Mouse (Mus musculus): ENCODE measurements around the gene Rtn1.

Rtn1 gene

GRCm38 (mm10) chr12:72366104-72366437 lies 42.8 kb downstream of the Rtn1 start:
- 0 out of 2 replicates have a peak, but pooled peaks cover 3% of the 10 kb centered on the region for H3K27me3 ChIP-seq (ENCODE audit: insufficient read depth, low read length)
- peaks cover 13% of the 10 kb centered on the region; the same call in 1 of the 2 replicates for H3K4me1 ChIP-seq (replicated peaks; ENCODE audit: low read depth, low read length)
- TF ChIP-seq CTCF (conservative IDR thresholded peaks at IDR 0.05; ENCODE audit: low read length) (no peak), NANOG (IDR thresholded peaks at IDR 0.05; ENCODE audit: borderline replicate concordance, low read length) (no peak)
- no peak overlapping the region for H3K4me3 ChIP-seq (replicated peaks; ENCODE audit: low read length)
- no peaks in the 10 kb centered on the region for H3K36me3 ChIP-seq (ENCODE audit: insufficient read depth, low read length)
- H3K9me3 ChIP-seq (ENCODE audit: low read length), result no peaks in the 10 kb centered on the region

GRCm38 (mm10) chr12:72365231-72366103 lies 43.4 kb downstream of the Rtn1 start:
- no peak for TF ChIP-seq POU5F1 (IDR thresholded peaks at IDR 0.05; ENCODE audit: borderline replicate concordance, low read length)
- TF ChIP-seq CTCF (conservative IDR thresholded peaks at IDR 0.05; ENCODE audit: low read length), result no peak
- TF ChIP-seq NANOG (IDR thresholded peaks at IDR 0.05; ENCODE audit: borderline replicate concordance, low read length), result no peak
- 0 out of 2 replicates have a peak, but pooled peaks cover 3% of the 10 kb centered on the region for H3K27me3 ChIP-seq (ENCODE audit: insufficient read depth, low read length)
- peaks cover 19% of the 10 kb centered on the region for H3K4me1 ChIP-seq (replicated peaks; ENCODE audit: low read depth, low read length)
- no peaks in the 10 kb centered on the region for H3K36me3 ChIP-seq (ENCODE audit: insufficient read depth, low read length)
- no peak overlapping the region for H3K4me3 ChIP-seq (replicated peaks; ENCODE audit: low read length)
- no peaks in the 10 kb centered on the region for H3K9me3 ChIP-seq (ENCODE audit: low read length)

GRCm38 (mm10) chr12:72364543-72364942 lies 44.3 kb downstream of the Rtn1 start:
- Histone ChIP-seq H3K9me3 (ENCODE audit: low read length) (no peaks in the 10 kb centered on the region), H3K4me1 (replicated peaks; ENCODE audit: low read depth, low read length) (peaks cover 23% of the 10 kb centered on the region), H3K27me3 (ENCODE audit: insufficient read depth, low read length) (0 out of 2 replicates have a peak, but pooled peaks cover 3% of the 10 kb centered on the region), H3K36me3 (ENCODE audit: insufficient read depth, low read length) (no peaks in the 10 kb centered on the region), H3K4me3 (replicated peaks; ENCODE audit: low read length) (no peak overlapping the region)
- TF ChIP-seq POU5F1 (IDR thresholded peaks at IDR 0.05; ENCODE audit: borderline replicate concordance, low read length), result no peak
- TF ChIP-seq NANOG (IDR thresholded peaks at IDR 0.05; ENCODE audit: borderline replicate concordance, low read length), result no peak
- no peak for TF ChIP-seq CTCF (conservative IDR thresholded peaks at IDR 0.05; ENCODE audit: low read length)

- Histone ChIP-seq H3K36me3 (ENCODE audit: insufficient read depth, low read length) (no peaks in the 10 kb centered on the region), H3K4me1 (replicated peaks; ENCODE audit: low read depth, low read length) (peaks cover 23% of the 10 kb centered on the region), H3K27me3 (ENCODE audit: insufficient read depth, low read length) (0 out of 2 replicates have a peak, but pooled peaks cover 3% of the 10 kb centered on the region), H3K4me3 (replicated peaks; ENCODE audit: low read length) (no peak overlapping the region), H3K9me3 (ENCODE audit: low read length) (no peaks in the 10 kb centered on the region)
- TF ChIP-seq CTCF (conservative IDR thresholded peaks at IDR 0.05; ENCODE audit: low read length), result no peak
- no peak for TF ChIP-seq POU5F1 (IDR thresholded peaks at IDR 0.05; ENCODE audit: borderline replicate concordance, low read length)
- no peak for TF ChIP-seq NANOG (IDR thresholded peaks at IDR 0.05; ENCODE audit: borderline replicate concordance, low read length)
Measured at GRCm38 (mm10) chr12:72361701-72362354, 47.0 kb downstream of the Rtn1 start.

- TF ChIP-seq NANOG (IDR thresholded peaks at IDR 0.05; ENCODE audit: borderline replicate concordance, low read length) (no peak), POU5F1 (IDR thresholded peaks at IDR 0.05; ENCODE audit: borderline replicate concordance, low read length) (no peak), CTCF (conservative IDR thresholded peaks at IDR 0.05; ENCODE audit: low read length) (no peak)
- Histone ChIP-seq H3K4me3 (replicated peaks; ENCODE audit: low read length) (no peak overlapping the region), H3K27me3 (ENCODE audit: insufficient read depth, low read length) (0 out of 2 replicates have a peak, but pooled peaks cover 3% of the 10 kb centered on the region), H3K36me3 (ENCODE audit: insufficient read depth, low read length) (no peaks in the 10 kb centered on the region), H3K9me3 (ENCODE audit: low read length) (no peaks in the 10 kb centered on the region), H3K4me1 (replicated peaks; ENCODE audit: low read depth, low read length) (peaks cover 17% of the 10 kb centered on the region)
Measured at GRCm38 (mm10) chr12:72360926-72361615, 47.8 kb downstream of the Rtn1 start.

GRCm38 (mm10) chr12:72359903-72360302 lies 49.0 kb downstream of the Rtn1 start:
- H3K36me3 ChIP-seq (ENCODE audit: insufficient read depth, low read length), result no peaks in the 10 kb centered on the region
- TF ChIP-seq POU5F1 (IDR thresholded peaks at IDR 0.05; ENCODE audit: borderline replicate concordance, low read length) (no peak), NANOG (IDR thresholded peaks at IDR 0.05; ENCODE audit: borderline replicate concordance, low read length) (no peak), CTCF (conservative IDR thresholded peaks at IDR 0.05; ENCODE audit: low read length) (no peak)
- 0 out of 2 replicates have a peak, but pooled peaks cover 3% of the 10 kb centered on the region for H3K27me3 ChIP-seq (ENCODE audit: insufficient read depth, low read length)
- no peaks in the 10 kb centered on the region for H3K9me3 ChIP-seq (ENCODE audit: low read length)
- no peak overlapping the region for H3K4me3 ChIP-seq (replicated peaks; ENCODE audit: low read length)
- peaks cover 17% of the 10 kb centered on the region for H3K4me1 ChIP-seq (replicated peaks; ENCODE audit: low read depth, low read length)

- no peaks in the 10 kb centered on the region for H3K9me3 ChIP-seq (ENCODE audit: low read length)
- TF ChIP-seq NANOG (IDR thresholded peaks at IDR 0.05; ENCODE audit: borderline replicate concordance, low read length) (no peak), POU5F1 (IDR thresholded peaks at IDR 0.05; ENCODE audit: borderline replicate concordance, low read length) (no peak), CTCF (conservative IDR thresholded peaks at IDR 0.05; ENCODE audit: low read length) (no peak)
- H3K4me3 ChIP-seq (replicated peaks; ENCODE audit: low read length), result no peak overlapping the region
- H3K36me3 ChIP-seq (ENCODE audit: insufficient read depth, low read length), result no peaks in the 10 kb centered on the region
- 0 out of 2 replicates have a peak, but pooled peaks cover 3% of the 10 kb centered on the region for H3K27me3 ChIP-seq (ENCODE audit: insufficient read depth, low read length)
- H3K4me1 ChIP-seq (replicated peaks; ENCODE audit: low read depth, low read length), result peaks cover 17% of the 10 kb centered on the region
Measured at GRCm38 (mm10) chr12:72357667-72358420, 51.0 kb downstream of the Rtn1 start.

Data from E14TG2a.4 (cell line).